Mouse (Mus musculus): ENCODE measurements around the gene Samd5. TPM values are rescaled to one million over a fixed set of nuclear protein-coding genes. Genes with fewer than 3 reads are reported as not detected.
A peak's percentile ranks its signal among the peaks of the same experiment; 100 is the strongest.

Gene Samd5
- polyA plus RNA-seq, 1 experiment from 2014 or later = 8.4 TPM

GRCm38 (mm10) chr10:9603290-9603689 is 71.7 kb downstream of the Samd5 start:
- H3K4me3 ChIP-seq (ENCODE audit: low read depth, low read length) = no peak overlapping the region
- DNase-seq (ENCODE audit: low spot score, missing footprints) (no peak), ATAC-seq (ENCODE audit: low FRiP score) (no peak)
- 84% methylated on average over 5 of the region's 5 CpGs for WGBS
- no peak overlapping the region for H3K9ac ChIP-seq (ENCODE audit: low read length)
- H3K9me3 ChIP-seq (ENCODE audit: control insufficient read depth, low read length) = no peaks in the 10 kb centered on the region
- no peak overlapping the region for H3K4me2 ChIP-seq
- no peaks in the 10 kb centered on the region for H3K27me3 ChIP-seq (ENCODE audit: control insufficient read depth, insufficient read depth, low read length)
- H3K36me3 ChIP-seq (ENCODE audit: control insufficient read depth, insufficient read depth, low read length) = no peaks in the 10 kb centered on the region
- no peaks in the 10 kb centered on the region for H3K4me1 ChIP-seq (ENCODE audit: control insufficient read depth, insufficient read depth, low read length)
- H3K27ac ChIP-seq (ENCODE audit: low read depth, low read length) = no peak overlapping the region

- H3K27me3 ChIP-seq (ENCODE audit: control insufficient read depth, insufficient read depth, low read length) = no peaks in the 10 kb centered on the region
- 87% methylated on average over 5 of the region's 5 CpGs for WGBS
- H3K4me1 ChIP-seq (ENCODE audit: control insufficient read depth, insufficient read depth, low read length) = no peaks in the 10 kb centered on the region
- no peak overlapping the region for H3K4me3 ChIP-seq (ENCODE audit: low read depth, low read length)
- no peak overlapping the region for H3K4me2 ChIP-seq
- no peaks in the 10 kb centered on the region for H3K36me3 ChIP-seq (ENCODE audit: control insufficient read depth, insufficient read depth, low read length)
- ATAC-seq (ENCODE audit: low FRiP score) = no peak
- no peak for DNase-seq (ENCODE audit: low spot score, missing footprints)
- H3K27ac ChIP-seq (ENCODE audit: low read depth, low read length) = no peak overlapping the region
- no peaks in the 10 kb centered on the region for H3K9me3 ChIP-seq (ENCODE audit: control insufficient read depth, low read length)
- H3K9ac ChIP-seq (ENCODE audit: low read length) = no peak overlapping the region
These were observed 72.2 kb downstream of the Samd5 start for GRCm38 (mm10) chr10:9602845-9603244.

GRCm38 (mm10) chr10:9602389-9602788 is 72.6 kb downstream of the Samd5 start:
- Histone ChIP-seq H3K9me3 (ENCODE audit: control insufficient read depth, low read length) (no peaks in the 10 kb centered on the region), H3K4me2 (no peak overlapping the region), H3K4me3 (ENCODE audit: low read depth, low read length) (no peak overlapping the region), H3K4me1 (ENCODE audit: control insufficient read depth, insufficient read depth, low read length) (no peaks in the 10 kb centered on the region), H3K36me3 (ENCODE audit: control insufficient read depth, insufficient read depth, low read length) (no peaks in the 10 kb centered on the region), H3K9ac (ENCODE audit: low read length) (no peak overlapping the region), H3K27ac (ENCODE audit: low read depth, low read length) (no peak overlapping the region), H3K27me3 (ENCODE audit: control insufficient read depth, insufficient read depth, low read length) (no peaks in the 10 kb centered on the region)
- no peak for ATAC-seq (ENCODE audit: low FRiP score)
- no peak for DNase-seq (ENCODE audit: low spot score, missing footprints)
- 95% methylated on average over 4 of the region's 4 CpGs for WGBS

- Histone ChIP-seq H3K27me3 (ENCODE audit: control insufficient read depth, insufficient read depth, low read length) (no peaks in the 10 kb centered on the region), H3K36me3 (ENCODE audit: control insufficient read depth, insufficient read depth, low read length) (no peaks in the 10 kb centered on the region), H3K9me3 (ENCODE audit: control insufficient read depth, low read length) (no peaks in the 10 kb centered on the region), H3K4me2 (no peak overlapping the region), H3K4me3 (ENCODE audit: low read depth, low read length) (no peak overlapping the region), H3K4me1 (ENCODE audit: control insufficient read depth, insufficient read depth, low read length) (no peaks in the 10 kb centered on the region), H3K9ac (ENCODE audit: low read length) (no peak overlapping the region), H3K27ac (ENCODE audit: low read depth, low read length) (no peak overlapping the region)
- WGBS = 90% methylated on average over 5 of the region's 5 CpGs
- DNase-seq (ENCODE audit: low spot score, missing footprints) (no peak), ATAC-seq (ENCODE audit: low FRiP score) (no peak)
These were observed 78.8 kb downstream of the Samd5 start for GRCm38 (mm10) chr10:9596228-9596627.

- Histone ChIP-seq H3K4me1 (ENCODE audit: control insufficient read depth, insufficient read depth, low read length) (no peaks in the 10 kb centered on the region), H3K9ac (ENCODE audit: low read length) (no peak overlapping the region), H3K36me3 (ENCODE audit: control insufficient read depth, insufficient read depth, low read length) (no peaks in the 10 kb centered on the region), H3K9me3 (ENCODE audit: control insufficient read depth, low read length) (no peaks in the 10 kb centered on the region), H3K27me3 (ENCODE audit: control insufficient read depth, insufficient read depth, low read length) (no peaks in the 10 kb centered on the region), H3K4me2 (no peak overlapping the region), H3K4me3 (ENCODE audit: low read depth, low read length) (no peak overlapping the region), H3K27ac (ENCODE audit: low read depth, low read length) (no peak overlapping the region)
- DNase-seq (ENCODE audit: low spot score, missing footprints) = no peak
- WGBS = 87% methylated on average over 4 of the region's 4 CpGs
- no peak for ATAC-seq (ENCODE audit: low FRiP score)
These were observed 80.3 kb downstream of the Samd5 start for GRCm38 (mm10) chr10:9594666-9595065.

GRCm38 (mm10) chr10:9590606-9591005 is 84.4 kb downstream of the Samd5 start:
- Histone ChIP-seq H3K27me3 (ENCODE audit: control insufficient read depth, insufficient read depth, low read length) (no peaks in the 10 kb centered on the region), H3K9me3 (ENCODE audit: control insufficient read depth, low read length) (no peaks in the 10 kb centered on the region)
- DNase-seq (ENCODE audit: low spot score, missing footprints) = no peak

GRCm38 (mm10) chr10:9586328-9586727 is 88.7 kb downstream of the Samd5 start:
- no peaks in the 10 kb centered on the region for H3K4me1 ChIP-seq (ENCODE audit: control insufficient read depth, insufficient read depth, low read length)
- H3K27ac ChIP-seq (ENCODE audit: low read depth, low read length) = no peak overlapping the region
- 81% methylated on average over 5 of the region's 5 CpGs for WGBS
- no peaks in the 10 kb centered on the region for H3K36me3 ChIP-seq (ENCODE audit: control insufficient read depth, insufficient read depth, low read length)
- H3K4me2 ChIP-seq = no peak overlapping the region
- H3K4me3 ChIP-seq (ENCODE audit: low read depth, low read length) = no peak overlapping the region
- DNase-seq (ENCODE audit: low spot score, missing footprints) (no peak), ATAC-seq (ENCODE audit: low FRiP score) (no peak)
- no peaks in the 10 kb centered on the region for H3K9me3 ChIP-seq (ENCODE audit: control insufficient read depth, low read length)
- no peaks in the 10 kb centered on the region for H3K27me3 ChIP-seq (ENCODE audit: control insufficient read depth, insufficient read depth, low read length)
- H3K9ac ChIP-seq (ENCODE audit: low read length) = no peak overlapping the region

More at GRCm38 (mm10) chr10:9590606-9591005, 84.4 kb downstream of the Samd5 start:
- Histone ChIP-seq H3K4me1 (ENCODE audit: control insufficient read depth, insufficient read depth, low read length) (no peaks in the 10 kb centered on the region), H3K9ac (ENCODE audit: low read length) (no peak overlapping the region), H3K27ac (ENCODE audit: low read depth, low read length) (no peak overlapping the region), H3K4me2 (no peak overlapping the region), H3K36me3 (ENCODE audit: control insufficient read depth, insufficient read depth, low read length) (no peaks in the 10 kb centered on the region), H3K4me3 (ENCODE audit: low read depth, low read length) (no peak overlapping the region)
- 92% methylated on average over 2 of the region's 2 CpGs for WGBS
- ATAC-seq (ENCODE audit: low FRiP score) = no peak

- Histone ChIP-seq H3K4me1 (ENCODE audit: control insufficient read depth, insufficient read depth, low read length) (no peaks in the 10 kb centered on the region), H3K27me3 (ENCODE audit: control insufficient read depth, insufficient read depth, low read length) (no peaks in the 10 kb centered on the region), H3K27ac (ENCODE audit: low read depth, low read length) (no peak overlapping the region), H3K36me3 (ENCODE audit: control insufficient read depth, insufficient read depth, low read length) (no peaks in the 10 kb centered on the region), H3K4me3 (ENCODE audit: low read depth, low read length) (no peak overlapping the region), H3K9ac (ENCODE audit: low read length) (no peak overlapping the region), H3K4me2 (no peak overlapping the region), H3K9me3 (ENCODE audit: control insufficient read depth, low read length) (no peaks in the 10 kb centered on the region)
- no peak for ATAC-seq (ENCODE audit: low FRiP score)
- WGBS = 94% methylated on average over 5 of the region's 5 CpGs
- DNase-seq (ENCODE audit: low spot score, missing footprints) = no peak
These were observed 95.6 kb downstream of the Samd5 start for GRCm38 (mm10) chr10:9579374-9579773.

GRCm38 (mm10) chr10:9575605-9576004 is 99.4 kb downstream of the Samd5 start:
- Histone ChIP-seq H3K4me1 (ENCODE audit: control insufficient read depth, insufficient read depth, low read length) (no peaks in the 10 kb centered on the region), H3K27me3 (ENCODE audit: control insufficient read depth, insufficient read depth, low read length) (no peaks in the 10 kb centered on the region), H3K36me3 (ENCODE audit: control insufficient read depth, insufficient read depth, low read length) (no peaks in the 10 kb centered on the region), H3K9ac (ENCODE audit: low read length) (no peak overlapping the region), H3K9me3 (ENCODE audit: control insufficient read depth, low read length) (no peaks in the 10 kb centered on the region), H3K27ac (ENCODE audit: low read depth, low read length) (no peak overlapping the region), H3K4me3 (ENCODE audit: low read depth, low read length) (no peak overlapping the region), H3K4me2 (no peak overlapping the region)
- no peak for DNase-seq (ENCODE audit: low spot score, missing footprints)
- 35% methylated on average over 4 of the region's 4 CpGs for WGBS
- ATAC-seq (ENCODE audit: low FRiP score) = 0 out of 2 replicates have a peak, but pooled peaks have one; percentile 52

- no peak overlapping the region for H3K4me3 ChIP-seq (ENCODE audit: low read depth, low read length)
- H3K9me3 ChIP-seq (ENCODE audit: control insufficient read depth, low read length) = no peaks in the 10 kb centered on the region
- no peak overlapping the region for H3K9ac ChIP-seq (ENCODE audit: low read length)
- H3K4me2 ChIP-seq = no peak overlapping the region
- H3K4me1 ChIP-seq (ENCODE audit: control insufficient read depth, insufficient read depth, low read length) = peaks cover 2% of the 10 kb centered on the region
- ATAC-seq (ENCODE audit: low FRiP score) (no peak), DNase-seq (ENCODE audit: low spot score, missing footprints) (no peak)
- H3K27ac ChIP-seq (ENCODE audit: low read depth, low read length) = no peak overlapping the region
- WGBS = 88% methylated on average over 4 of the region's 4 CpGs
- H3K36me3 ChIP-seq (ENCODE audit: control insufficient read depth, insufficient read depth, low read length) = no peaks in the 10 kb centered on the region
- no peaks in the 10 kb centered on the region for H3K27me3 ChIP-seq (ENCODE audit: control insufficient read depth, insufficient read depth, low read length)
These were observed 100.9 kb downstream of the Samd5 start for GRCm38 (mm10) chr10:9574135-9574534.

Measured in midbrain, embryonic 11.5 days (tissue).